Mouse (Mus musculus) lung, postnatal 0 days (tissue): ENCODE data around the gene Mcu.

Source experiments
- CTCF ChIP-seq: IDR thresholded peaks from 2 replicates; pipeline ENCODE4 v1.5.1; 2016; ENCODE audit warnings: antibody characterized with exemption, mild to moderate bottlenecking
- EP300 ChIP-seq: IDR thresholded peaks from 2 replicates; pipeline ENCODE4 v1.6.1; 2016; ENCODE audit warnings: antibody characterized with exemption, mild to moderate bottlenecking, control low read depth

- TF ChIP-seq EP300 = no peak
- TF ChIP-seq CTCF = no peak
These were observed 35.8 kb downstream of the Mcu start for GRCm38 (mm10) chr10:59580593-59581149.
